Mouse (Mus musculus): Measurements from ENCODE around the gene Bloc1s6. TPM values are rescaled to one million over a fixed set of nuclear protein-coding genes. Genes with fewer than 3 reads are reported as not detected.
A peak's percentile ranks its signal among the peaks of the same experiment; 100 is the strongest.

The Bloc1s6 gene
- polyA plus RNA-seq, 1 experiment from 2014 or later = 40.9 TPM

DNA sequence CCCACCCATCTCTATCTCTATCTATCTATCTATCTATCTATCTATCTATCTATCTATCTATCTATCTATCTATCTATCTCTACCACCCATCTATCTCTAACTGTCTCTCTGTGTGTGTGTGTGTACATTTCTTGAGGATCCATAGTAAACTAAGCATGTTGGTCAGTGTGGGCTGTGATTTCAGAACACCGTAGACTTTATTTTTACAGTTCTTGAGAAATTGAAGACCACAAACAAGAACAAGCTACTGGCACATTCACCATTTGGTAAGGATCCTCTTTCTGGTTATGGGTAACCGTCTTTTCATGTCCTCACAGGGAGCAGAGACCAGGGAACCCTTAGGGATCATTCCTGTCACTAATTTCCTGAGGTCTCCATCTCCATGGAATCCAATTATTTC is 25.5 kb upstream of the Bloc1s6 start:
- H3K9me3 ChIP-seq (ENCODE audit: control insufficient read depth, low read length) = no peaks in the 10 kb centered on the region
- no peak for ATAC-seq (ENCODE audit: low read depth)
- no peaks in the 10 kb centered on the region for H3K27me3 ChIP-seq (ENCODE audit: control insufficient read depth, insufficient read depth, low read depth, low read length)
- WGBS = 89% methylated on average over 2 of the region's 2 CpGs
- no peak overlapping the region for H3K9ac ChIP-seq (ENCODE audit: low read length)
- peaks cover 2% of the 10 kb centered on the region; the same call in 1 of the 2 replicates for H3K4me1 ChIP-seq (replicated peaks; ENCODE audit: control insufficient read depth, insufficient read depth, low read length)
- no peak overlapping the region for H3K4me3 ChIP-seq (ENCODE audit: low read length)
- H3K36me3 ChIP-seq (ENCODE audit: control insufficient read depth, insufficient read depth, low read length) = no peaks in the 10 kb centered on the region
- no peak overlapping the region for H3K27ac ChIP-seq (ENCODE audit: low read length)
- no peak overlapping the region for H3K4me2 ChIP-seq (ENCODE audit: low read depth, low read length)

DNA sequence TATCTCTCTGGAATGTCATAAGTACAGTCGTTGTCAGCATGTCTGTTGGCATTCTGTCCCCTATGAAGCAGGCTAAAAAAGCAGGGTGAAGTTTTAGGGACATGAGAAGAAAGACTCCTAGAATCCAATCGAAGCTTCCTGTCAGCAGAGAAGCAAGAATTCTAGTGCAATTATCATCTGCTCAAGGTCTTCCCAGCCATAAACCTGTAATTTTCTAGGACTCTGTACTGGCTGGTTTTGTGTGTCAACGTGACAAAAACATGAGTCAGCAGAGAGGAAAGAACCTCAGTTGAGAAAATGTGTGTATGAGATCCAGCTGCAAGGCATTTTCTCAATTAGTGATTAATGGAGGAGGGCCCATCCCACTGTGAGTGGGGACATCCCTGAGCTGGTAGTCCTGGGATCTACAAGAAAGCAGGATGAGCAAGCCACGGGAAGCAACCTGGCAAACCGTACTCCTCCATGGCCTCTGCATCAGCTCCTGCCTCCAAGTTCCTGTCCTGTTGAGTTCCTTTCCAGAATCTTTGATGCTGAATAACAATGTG is 23.1 kb upstream of the Bloc1s6 start:
- no peak overlapping the region for H3K27ac ChIP-seq (ENCODE audit: low read length)
- 63% methylated on average over 5 of the region's 5 CpGs for WGBS
- no peak for ATAC-seq (ENCODE audit: low read depth)
- no peaks in the 10 kb centered on the region for H3K4me1 ChIP-seq (replicated peaks; ENCODE audit: control insufficient read depth, insufficient read depth, low read length)
- H3K27me3 ChIP-seq (ENCODE audit: control insufficient read depth, insufficient read depth, low read depth, low read length) = no peaks in the 10 kb centered on the region
- no peak overlapping the region for H3K9ac ChIP-seq (ENCODE audit: low read length)
- H3K9me3 ChIP-seq (ENCODE audit: control insufficient read depth, low read length) = no peaks in the 10 kb centered on the region
- no peak overlapping the region for H3K4me3 ChIP-seq (ENCODE audit: low read length)
- no peaks in the 10 kb centered on the region for H3K36me3 ChIP-seq (ENCODE audit: control insufficient read depth, insufficient read depth, low read length)
- H3K4me2 ChIP-seq (ENCODE audit: low read depth, low read length) = no peak overlapping the region

DNA sequence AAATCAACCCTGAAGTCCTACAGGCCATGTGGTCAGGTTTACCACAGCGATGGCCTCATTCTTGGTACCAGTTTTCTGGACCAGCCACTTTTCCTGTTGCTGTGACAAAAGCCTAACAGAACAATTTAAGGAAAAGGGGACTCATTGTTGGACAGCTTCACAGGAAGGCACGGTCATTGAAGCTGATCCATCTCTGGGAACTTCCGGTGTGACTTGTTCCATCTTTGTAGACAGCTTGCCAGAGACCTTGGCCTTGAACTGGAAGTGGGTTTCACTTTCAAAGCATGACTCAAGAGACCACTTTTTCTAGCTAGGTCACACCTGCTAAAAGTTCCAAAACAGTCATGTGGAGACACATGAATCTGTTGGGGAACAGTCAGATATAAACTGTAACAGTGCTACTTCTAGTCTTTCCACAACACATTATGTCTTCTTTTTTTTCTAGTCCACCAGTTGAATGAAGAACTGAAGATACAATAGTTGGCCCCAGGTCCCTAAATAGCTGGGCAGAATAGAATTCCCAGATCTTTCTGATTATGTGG is 21.9 kb upstream of the Bloc1s6 start:
- no peak for ATAC-seq (ENCODE audit: low read depth)
- Histone ChIP-seq H3K9me3 (ENCODE audit: control insufficient read depth, low read length) (no peaks in the 10 kb centered on the region), H3K36me3 (ENCODE audit: control insufficient read depth, insufficient read depth, low read length) (no peaks in the 10 kb centered on the region), H3K4me2 (ENCODE audit: low read depth, low read length) (no peak overlapping the region), H3K9ac (ENCODE audit: low read length) (no peak overlapping the region), H3K4me1 (replicated peaks; ENCODE audit: control insufficient read depth, insufficient read depth, low read length) (no peaks in the 10 kb centered on the region), H3K27ac (ENCODE audit: low read length) (no peak overlapping the region), H3K27me3 (ENCODE audit: control insufficient read depth, insufficient read depth, low read depth, low read length) (no peaks in the 10 kb centered on the region), H3K4me3 (ENCODE audit: low read length) (no peak overlapping the region)
- WGBS = 78% methylated on average over 3 of the region's 3 CpGs

DNA sequence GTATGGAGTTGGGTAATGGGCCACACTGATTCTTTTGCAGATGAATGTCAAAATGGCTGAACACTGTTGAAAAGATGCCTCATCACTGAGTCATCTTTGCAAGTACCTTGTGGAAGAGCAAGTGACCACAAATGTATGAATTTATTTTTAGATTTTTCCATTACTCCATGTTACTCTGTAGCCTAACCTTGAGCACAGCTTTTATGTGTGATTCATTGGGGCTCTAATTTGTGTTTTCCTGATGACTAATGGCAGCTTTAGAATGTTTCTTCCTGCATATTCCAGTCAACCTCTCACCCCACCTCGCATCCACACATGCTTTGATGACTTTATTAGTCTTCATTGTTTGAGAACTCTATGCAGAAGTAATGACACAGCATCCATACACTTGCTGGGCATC is 19.1 kb upstream of the Bloc1s6 start:
- H3K4me2 ChIP-seq (ENCODE audit: low read depth, low read length) = no peak overlapping the region
- no peak overlapping the region for H3K4me3 ChIP-seq (ENCODE audit: low read length)
- no peaks in the 10 kb centered on the region for H3K36me3 ChIP-seq (ENCODE audit: control insufficient read depth, insufficient read depth, low read length)
- WGBS = 38% methylated on average over 1 of the region's 1 CpGs
- no peaks in the 10 kb centered on the region; the same call in 1 of the 2 replicates for H3K9me3 ChIP-seq (ENCODE audit: control insufficient read depth, low read length)
- no peaks in the 10 kb centered on the region for H3K27me3 ChIP-seq (ENCODE audit: control insufficient read depth, insufficient read depth, low read depth, low read length)
- no peak overlapping the region for H3K9ac ChIP-seq (ENCODE audit: low read length)
- H3K4me1 ChIP-seq (replicated peaks; ENCODE audit: control insufficient read depth, insufficient read depth, low read length) = no peaks in the 10 kb centered on the region
- H3K27ac ChIP-seq (ENCODE audit: low read length) = no peak overlapping the region
- ATAC-seq (ENCODE audit: low read depth) = no peak

GRCm38 (mm10) chr2:122720564-122720963 is 17.7 kb upstream of the Bloc1s6 start:
- no peaks in the 10 kb centered on the region for H3K4me1 ChIP-seq (replicated peaks; ENCODE audit: control insufficient read depth, insufficient read depth, low read length)
- no peaks in the 10 kb centered on the region for H3K36me3 ChIP-seq (ENCODE audit: control insufficient read depth, insufficient read depth, low read length)
- ATAC-seq (ENCODE audit: low read depth) = no peak
- H3K4me2 ChIP-seq (ENCODE audit: low read depth, low read length) = no peak overlapping the region
- no peak overlapping the region for H3K4me3 ChIP-seq (ENCODE audit: low read length)
- no peaks in the 10 kb centered on the region for H3K27me3 ChIP-seq (ENCODE audit: control insufficient read depth, insufficient read depth, low read depth, low read length)
- no peak overlapping the region for H3K27ac ChIP-seq (ENCODE audit: low read length)
- H3K9me3 ChIP-seq (ENCODE audit: control insufficient read depth, low read length) = no peaks in the 10 kb centered on the region; the same call in 1 of the 2 replicates
- H3K9ac ChIP-seq (ENCODE audit: low read length) = no peak overlapping the region
- 51% methylated on average over 3 of the region's 3 CpGs for WGBS

GRCm38 (mm10) chr2:122725604-122726003 is 12.7 kb upstream of the Bloc1s6 start:
- no peak for ATAC-seq (ENCODE audit: low read depth)
- H3K4me1 ChIP-seq (replicated peaks; ENCODE audit: control insufficient read depth, insufficient read depth, low read length) = no peaks in the 10 kb centered on the region
- H3K36me3 ChIP-seq (ENCODE audit: control insufficient read depth, insufficient read depth, low read length) = no peaks in the 10 kb centered on the region
- 52% methylated on average over 10 of the region's 10 CpGs for WGBS
- no peak overlapping the region for H3K27ac ChIP-seq (ENCODE audit: low read length)
- no peaks in the 10 kb centered on the region; the same call in 1 of the 2 replicates for H3K9me3 ChIP-seq (ENCODE audit: control insufficient read depth, low read length)
- H3K4me3 ChIP-seq (ENCODE audit: low read length) = no peak overlapping the region
- H3K9ac ChIP-seq (ENCODE audit: low read length) = no peak overlapping the region
- no peak overlapping the region for H3K4me2 ChIP-seq (ENCODE audit: low read depth, low read length)
- no peaks in the 10 kb centered on the region for H3K27me3 ChIP-seq (ENCODE audit: control insufficient read depth, insufficient read depth, low read depth, low read length)

- Histone ChIP-seq H3K36me3 (ENCODE audit: control insufficient read depth, insufficient read depth, low read length) (no peaks in the 10 kb centered on the region), H3K4me1 (replicated peaks; ENCODE audit: control insufficient read depth, insufficient read depth, low read length) (no peaks in the 10 kb centered on the region), H3K9me3 (ENCODE audit: control insufficient read depth, low read length) (no peaks in the 10 kb centered on the region), H3K4me3 (ENCODE audit: low read length) (no peak overlapping the region), H3K4me2 (ENCODE audit: low read depth, low read length) (no peak overlapping the region), H3K27me3 (ENCODE audit: control insufficient read depth, insufficient read depth, low read depth, low read length) (peaks cover 3% of the 10 kb centered on the region; the same call in 1 of the 2 replicates), H3K27ac (ENCODE audit: low read length) (no peak overlapping the region), H3K9ac (ENCODE audit: low read length) (no peak overlapping the region)
- 48% methylated on average over 2 of the region's 2 CpGs for WGBS
- no peak for ATAC-seq (ENCODE audit: low read depth)
Observed at GRCm38 (mm10) chr2:122731456-122731855, 6.8 kb upstream of the Bloc1s6 start.

DNA sequence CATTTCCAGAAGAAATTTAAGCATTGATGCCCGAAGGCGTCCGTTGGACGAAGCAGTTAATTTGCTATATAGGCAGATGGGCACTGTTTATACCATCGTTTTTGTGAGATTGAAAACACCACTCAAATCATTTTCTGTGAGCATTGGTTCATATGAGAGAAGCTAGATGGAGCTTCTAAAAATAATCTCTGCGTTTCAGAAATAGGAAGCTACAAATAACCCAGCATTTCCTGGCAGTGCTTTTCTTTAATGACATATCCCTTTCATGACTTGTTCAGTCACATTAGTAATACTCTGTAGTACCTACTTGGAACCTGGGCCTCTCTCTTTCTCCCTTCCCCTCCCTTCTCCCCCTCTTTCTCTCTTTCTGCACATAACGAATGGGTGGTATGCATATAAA is 720 bp downstream of the Bloc1s6 start:
- Histone ChIP-seq H3K4me3 (ENCODE audit: low read length) (peak overlapping the region; percentile 99), H3K9ac (ENCODE audit: low read length) (peak overlapping the region; percentile 99), H3K27ac (ENCODE audit: low read length) (peak overlapping the region; percentile 94; the same call in 1 of the 2 replicates), H3K9me3 (ENCODE audit: control insufficient read depth, low read length) (no peaks in the 10 kb centered on the region), H3K4me1 (replicated peaks; ENCODE audit: control insufficient read depth, insufficient read depth, low read length) (peaks cover 10% of the 10 kb centered on the region), H3K36me3 (ENCODE audit: control insufficient read depth, insufficient read depth, low read length) (no peaks in the 10 kb centered on the region), H3K27me3 (ENCODE audit: control insufficient read depth, insufficient read depth, low read depth, low read length) (peaks cover 3% of the 10 kb centered on the region; the same call in 1 of the 2 replicates), H3K4me2 (ENCODE audit: low read depth, low read length) (peak overlapping the region; percentile 77)
- WGBS = 22% methylated on average over 7 of the region's 7 CpGs
- ATAC-seq (ENCODE audit: low read depth) = no peak

DNA sequence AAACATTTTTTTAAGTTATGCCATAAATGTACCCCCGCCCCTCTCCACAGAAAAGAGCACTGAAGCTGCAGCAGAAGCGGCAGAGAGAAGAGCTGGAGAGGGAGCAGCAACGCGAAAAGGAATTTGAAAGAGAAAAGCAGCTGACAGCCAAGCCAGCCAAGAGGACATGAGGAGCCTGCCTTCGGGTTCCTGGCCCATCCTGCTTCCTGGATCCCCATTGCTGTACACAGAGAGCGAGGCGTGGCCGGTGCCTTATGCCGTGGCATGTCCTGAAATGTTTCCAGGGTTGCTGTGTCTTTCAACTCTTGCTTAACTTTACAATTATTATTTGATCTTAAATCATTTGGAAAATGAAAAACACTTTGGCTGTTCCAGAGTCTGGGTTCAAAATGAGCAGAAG is 8.2 kb downstream of the Bloc1s6 start:
- 85% methylated on average over 9 of the region's 9 CpGs for WGBS
- Histone ChIP-seq H3K27ac (ENCODE audit: low read length) (no peak overlapping the region), H3K36me3 (ENCODE audit: control insufficient read depth, insufficient read depth, low read length) (peaks cover 17% of the 10 kb centered on the region), H3K9ac (ENCODE audit: low read length) (no peak overlapping the region), H3K4me3 (ENCODE audit: low read length) (no peak overlapping the region), H3K4me1 (replicated peaks; ENCODE audit: control insufficient read depth, insufficient read depth, low read length) (no peaks in the 10 kb centered on the region), H3K9me3 (ENCODE audit: control insufficient read depth, low read length) (no peaks in the 10 kb centered on the region), H3K4me2 (ENCODE audit: low read depth, low read length) (no peak overlapping the region), H3K27me3 (ENCODE audit: control insufficient read depth, insufficient read depth, low read depth, low read length) (no peaks in the 10 kb centered on the region)
- no peak for ATAC-seq (ENCODE audit: low read depth)

All from lung, embryonic 16.5 days (tissue).